Mouse (Mus musculus) small intestine, adult 2 months (tissue): ENCODE measurements at regions not wholly inside any gene's neighbourhood (a gene's known extent, or its start where the extent isn't known, plus 50 kb on each side); places are given as distances from the start of the nearest gene placed in this dataset.

Experiments
- CTCF ChIP-seq: fragments of 200-500 bp; IDR thresholded peaks from 2 replicates; pipeline ENCODE4 v1.5.1; 2012; ENCODE audit warnings: low read depth, mild to moderate bottlenecking, control low read depth, inconsistent platforms, low read length, moderate library complexity, mixed read lengths; ENCODE audit not compliant: insufficient replicate concordance, insufficient read length; ENCODE audit errors: extremely low read depth
- POLR2A ChIP-seq: fragments of 200-500 bp; IDR thresholded peaks from 2 replicates; pipeline ENCODE4 v1.6.1; 2012; ENCODE audit warnings: low read depth, mild to moderate bottlenecking, control low read depth, inconsistent platforms, low read length, moderate library complexity

GRCm38 (mm10) chr2:71673087-71673920 lies 72.1 kb upstream of the Itga6 start:
- TF ChIP-seq POLR2A: no peak
- no peak for TF ChIP-seq CTCF
